Mouse (Mus musculus) layer of hippocampus, adult 11-12 months (tissue): ENCODE measurements around the gene Pcdh9.

Source experiments
- DNase-seq: peaks from one replicate; pipeline ENCODE4 v3.0.0; 2022; ENCODE audit warnings: low spot score

The Pcdh9 gene

DNA sequence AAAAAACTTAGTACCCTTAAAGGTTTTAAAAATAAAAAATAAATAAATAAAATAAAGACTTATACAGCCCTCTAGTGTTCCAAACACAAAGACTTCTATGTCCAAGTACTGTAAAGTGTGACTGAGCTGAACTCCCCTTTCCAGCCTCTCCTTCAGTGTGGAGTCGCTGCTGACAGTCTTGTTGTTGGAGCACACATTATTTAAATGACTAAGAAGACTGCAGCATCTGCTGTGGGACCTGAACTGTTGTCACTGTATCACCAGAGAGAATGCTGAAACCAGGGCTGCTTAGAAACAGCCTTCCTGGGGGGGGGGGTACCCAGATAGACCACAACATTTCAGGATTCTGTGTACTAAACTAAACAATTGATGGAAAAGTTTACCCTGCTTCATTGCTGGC is 509.7 kb downstream of the Pcdh9 start:
- DNase-seq = no peak

- DNase-seq = no peak
Observed at GRCm38 (mm10) chr14:93376159-93376558, 514.3 kb downstream of the Pcdh9 start.

GRCm38 (mm10) chr14:93374181-93374580 is 516.3 kb downstream of the Pcdh9 start:
- no peak for DNase-seq

DNA sequence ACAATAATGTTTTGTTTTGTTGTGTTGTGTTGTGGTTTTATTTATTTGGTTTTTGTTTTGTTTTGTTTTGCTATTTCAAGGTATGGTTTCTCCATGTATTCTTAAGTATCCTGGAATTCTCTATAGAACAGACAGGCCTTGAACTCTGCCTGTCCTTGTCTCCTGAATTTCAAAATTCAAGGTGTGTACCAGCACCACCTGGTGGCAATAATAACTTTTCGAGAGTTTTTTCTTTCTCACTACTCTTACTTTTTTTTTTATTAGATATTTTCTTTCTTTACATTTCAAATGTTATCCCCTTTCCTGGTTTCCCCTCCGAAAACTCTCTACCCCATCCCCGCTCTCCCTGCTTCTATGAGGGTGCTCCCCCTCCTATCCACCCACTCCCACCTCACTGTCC is 536.3 kb downstream of the Pcdh9 start:
- DNase-seq = no peak

GRCm38 (mm10) chr14:93350906-93351305 is 539.6 kb downstream of the Pcdh9 start:
- DNase-seq = peak; percentile 65

DNA sequence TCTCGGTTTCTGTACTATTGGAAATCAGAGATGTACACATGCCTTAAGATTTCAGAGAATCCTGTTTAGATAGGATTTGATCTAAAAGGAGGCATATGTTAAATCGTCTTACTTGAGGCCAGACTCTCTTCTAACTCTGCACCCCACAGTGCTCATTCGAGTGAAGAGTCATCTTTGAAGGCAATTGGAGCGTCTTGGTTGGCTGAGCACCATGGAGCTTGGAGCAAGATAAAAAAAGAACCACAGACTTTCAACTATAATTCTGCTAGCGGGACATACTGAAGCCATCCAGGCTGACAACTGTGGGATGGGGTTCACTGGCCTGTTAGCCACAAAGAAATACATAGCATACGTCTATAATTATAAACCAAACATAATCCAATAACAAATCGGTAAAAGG is 541.3 kb downstream of the Pcdh9 start:
- DNase-seq = no peak

GRCm38 (mm10) chr14:93347031-93347430 is 543.4 kb downstream of the Pcdh9 start:
- DNase-seq = no peak

GRCm38 (mm10) chr14:93342781-93343180 is 547.7 kb downstream of the Pcdh9 start:
- DNase-seq = no peak

DNA sequence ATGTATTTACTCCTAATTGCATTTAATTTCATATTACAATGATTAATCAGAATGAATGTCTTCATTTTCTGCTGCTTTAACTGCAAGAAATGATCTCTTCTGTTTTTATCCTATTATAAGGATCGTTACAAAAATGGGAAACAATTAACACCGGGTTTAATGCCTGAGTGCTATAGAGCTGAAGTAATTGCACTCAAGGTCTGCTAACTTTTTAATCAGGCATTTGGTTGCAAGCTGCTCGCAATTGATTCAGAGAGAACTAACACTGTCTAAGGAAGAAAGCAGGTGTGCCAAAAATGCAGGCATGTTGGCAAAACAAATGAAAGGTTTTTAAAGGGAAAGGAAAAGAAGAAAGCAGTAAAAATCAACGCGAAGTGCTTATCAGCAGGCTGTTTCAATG is 549.1 kb downstream of the Pcdh9 start:
- no peak for DNase-seq

DNA sequence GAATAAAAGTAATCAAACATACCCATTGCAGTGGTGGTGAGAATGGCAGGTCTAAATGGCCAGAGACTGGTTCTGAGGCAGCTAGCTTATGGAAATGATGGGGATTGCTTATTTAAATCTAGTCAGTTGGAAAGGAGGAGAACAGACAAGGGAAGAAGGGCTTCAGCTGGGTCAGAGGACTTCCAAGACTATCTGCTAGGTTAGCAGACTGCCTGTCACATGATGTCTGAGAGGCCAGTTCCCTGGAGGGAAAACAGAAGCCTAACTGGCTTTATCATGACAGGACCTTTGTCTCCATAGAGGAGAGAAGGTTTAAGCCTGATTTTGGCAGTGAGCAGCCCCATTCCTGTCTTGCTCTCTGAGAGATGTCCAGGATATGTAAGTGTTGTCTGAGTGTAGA is 561.2 kb downstream of the Pcdh9 start:
- DNase-seq = no peak

DNA sequence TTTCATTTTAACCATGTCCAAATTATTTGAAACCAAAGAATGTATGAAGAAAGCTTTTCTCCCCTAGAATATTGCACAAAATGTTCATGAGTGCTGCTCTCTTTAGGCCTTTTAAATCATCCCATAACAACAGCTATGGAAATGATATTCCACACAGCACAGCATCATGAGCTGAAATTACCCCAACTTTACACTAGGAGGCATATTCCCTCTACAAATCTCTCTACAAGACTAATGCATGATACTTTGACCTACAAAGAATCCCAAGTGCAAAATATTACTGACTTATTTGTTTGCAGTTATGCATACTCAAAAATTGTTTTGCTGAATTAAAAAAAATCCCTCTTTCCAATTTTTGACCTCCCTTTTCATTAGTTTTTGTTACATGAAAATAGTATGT is 573.1 kb downstream of the Pcdh9 start:
- DNase-seq = no peak

- DNase-seq = no peak
Observed at GRCm38 (mm10) chr14:93288361-93288760, 602.1 kb downstream of the Pcdh9 start.

DNA sequence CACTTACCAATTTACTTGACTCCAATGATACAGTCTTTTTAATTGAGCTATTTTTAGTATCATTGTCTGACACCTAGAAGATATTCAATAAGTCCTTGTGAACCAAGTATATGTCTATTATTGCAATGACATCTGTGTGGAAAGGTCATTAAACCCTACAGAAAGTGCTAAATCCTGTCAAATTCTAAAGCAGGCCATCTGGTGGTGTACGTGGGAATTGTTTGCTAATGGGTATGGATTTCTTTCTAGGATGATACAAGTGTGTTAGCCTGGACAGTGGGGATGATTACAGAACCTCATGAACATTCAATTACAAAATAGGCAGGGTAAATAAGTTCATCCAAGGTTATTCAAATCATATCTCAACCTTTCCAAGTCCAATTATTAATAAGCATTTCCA is 602.8 kb downstream of the Pcdh9 start:
- no peak for DNase-seq

GRCm38 (mm10) chr14:93285136-93285535 is 605.3 kb downstream of the Pcdh9 start:
- DNase-seq = no peak

DNA sequence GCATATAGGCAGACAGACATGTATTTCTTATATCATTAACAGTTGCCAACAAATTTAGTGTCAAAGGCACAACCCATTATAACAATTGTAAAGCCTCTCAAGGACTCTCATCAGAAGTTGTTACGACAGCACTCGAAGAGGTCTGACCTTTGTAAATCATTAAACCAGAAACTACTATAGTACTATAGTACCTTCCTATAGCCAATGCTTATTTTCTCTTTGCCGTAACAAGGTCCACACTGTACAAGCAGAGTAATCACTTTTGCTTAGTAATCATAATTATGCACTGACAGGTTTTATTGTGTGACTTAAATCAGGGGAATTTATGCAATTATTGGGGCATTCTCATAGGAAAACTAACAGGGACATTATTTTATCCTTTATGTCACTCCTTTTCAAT is 606.5 kb downstream of the Pcdh9 start:
- DNase-seq = no peak

DNA sequence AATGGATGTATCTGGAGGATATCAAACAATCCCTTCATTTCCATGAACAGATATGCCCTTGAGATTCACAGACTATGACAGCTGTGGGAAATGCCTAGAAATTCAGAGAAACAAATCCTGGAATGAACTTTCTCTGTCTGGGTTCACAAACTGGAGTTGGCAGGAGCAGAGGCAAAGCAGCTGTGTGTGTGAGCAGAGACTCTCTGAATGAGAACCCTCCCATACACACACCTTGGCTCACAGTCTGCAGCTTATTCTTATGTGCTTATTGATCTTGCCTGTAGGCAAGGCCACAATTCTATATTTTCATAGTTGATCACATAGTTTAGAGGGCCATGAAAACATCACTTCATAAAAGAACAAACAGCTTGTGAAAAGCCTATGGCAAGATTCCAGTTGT is 614.8 kb downstream of the Pcdh9 start:
- no peak for DNase-seq

DNA sequence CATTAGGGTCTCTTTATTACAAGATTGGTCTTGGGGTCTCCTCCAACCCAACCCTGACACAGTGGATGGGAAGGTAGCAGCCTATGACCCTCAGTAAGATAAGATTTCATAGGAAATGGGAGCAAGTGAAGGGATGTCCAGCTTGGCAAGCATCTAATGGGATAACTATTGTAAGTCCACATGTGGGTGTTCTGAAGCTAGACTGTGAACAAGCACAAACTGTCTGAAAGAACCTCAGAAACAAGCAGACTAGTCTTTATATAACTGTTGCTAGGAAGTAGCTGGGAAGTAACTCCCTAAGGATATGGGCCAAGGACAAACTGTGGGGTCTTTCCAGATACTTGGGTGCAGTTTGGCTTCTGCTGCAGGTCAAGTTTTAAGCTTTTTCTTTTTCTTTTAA is 615.7 kb downstream of the Pcdh9 start:
- DNase-seq = no peak

- DNase-seq = no peak
Observed at GRCm38 (mm10) chr14:93253411-93253810, 637.1 kb downstream of the Pcdh9 start.

DNA sequence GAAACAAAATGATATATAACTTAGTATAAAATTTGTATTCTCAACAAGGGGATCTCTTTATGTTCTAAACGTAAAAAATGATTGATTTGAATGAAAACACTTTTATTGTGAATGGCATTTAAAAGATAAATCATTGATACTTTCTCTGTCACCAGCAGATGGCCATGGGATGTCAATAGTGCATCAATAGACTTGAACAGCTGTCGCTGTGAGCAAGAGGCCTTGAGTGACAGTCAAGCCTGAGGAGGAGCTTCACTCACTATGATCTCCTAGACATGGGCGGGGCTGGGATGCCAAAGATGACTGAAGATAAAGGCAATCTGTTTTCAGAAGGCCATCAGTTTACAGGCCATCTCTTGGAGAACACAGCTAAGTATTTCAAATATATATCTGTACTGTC is 650.2 kb downstream of the Pcdh9 start:
- DNase-seq = no peak

- no peak for DNase-seq
Observed at GRCm38 (mm10) chr14:93234333-93234732, 656.1 kb downstream of the Pcdh9 start.

DNA sequence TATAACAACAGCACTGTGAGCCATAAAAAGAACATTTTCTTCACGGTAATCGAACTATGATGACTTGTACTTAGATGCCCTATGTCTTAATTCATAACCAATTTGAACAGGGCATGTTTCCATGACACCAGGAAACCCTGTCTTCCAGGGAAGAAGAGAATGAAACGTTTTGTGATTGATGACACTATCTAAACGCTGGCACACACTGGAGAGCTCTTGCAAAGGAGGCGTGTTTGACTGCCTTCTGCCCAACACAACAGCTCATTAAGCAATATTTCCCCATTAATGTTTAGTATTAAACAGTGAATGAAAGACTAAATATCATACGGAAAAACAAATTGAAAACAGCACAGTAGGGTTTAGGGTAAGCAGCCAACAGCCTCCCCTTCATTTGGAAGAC is 656.9 kb downstream of the Pcdh9 start:
- DNase-seq = no peak

DNA sequence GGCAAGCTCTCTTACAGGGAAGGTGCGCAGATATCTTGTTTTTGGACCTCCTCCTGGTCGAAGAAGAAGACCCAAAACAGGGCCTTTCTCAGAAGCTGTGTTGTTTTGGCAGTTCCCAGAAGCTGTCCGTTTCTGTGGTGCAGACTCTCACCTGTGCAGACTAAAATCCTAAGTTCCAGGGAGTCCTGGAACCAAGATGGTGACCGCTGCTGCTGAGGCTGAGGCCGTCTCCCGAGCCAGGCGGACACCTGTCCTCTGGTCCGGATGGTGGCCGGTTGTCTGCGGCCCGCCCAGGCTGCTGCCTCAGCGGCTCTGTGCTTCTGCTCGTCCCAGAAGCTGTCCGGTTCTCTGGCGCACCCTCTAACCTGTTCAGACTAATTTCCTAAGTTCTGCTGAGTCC is 675.6 kb downstream of the Pcdh9 start:
- peak; percentile 83 for DNase-seq

DNA sequence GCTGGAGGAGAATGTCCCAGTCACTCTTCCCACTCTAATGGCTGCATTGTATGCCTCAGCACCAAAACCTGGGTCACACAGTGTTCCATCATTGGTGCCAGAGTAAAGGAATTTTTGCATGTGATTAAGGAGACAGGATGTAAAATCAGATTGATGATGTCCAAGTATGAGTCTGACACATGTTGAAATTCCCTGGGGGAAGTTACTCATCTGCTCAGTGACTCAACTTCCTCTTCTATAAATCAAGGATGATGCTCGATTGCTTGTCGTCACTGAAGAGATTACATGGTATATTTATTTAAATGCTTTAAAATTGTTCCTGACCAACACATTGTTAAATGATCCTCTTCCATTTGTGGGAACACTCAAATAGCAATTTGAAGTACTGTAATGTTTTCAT is 690.7 kb downstream of the Pcdh9 start:
- DNase-seq = no peak

- peak; percentile 17 for DNase-seq
Observed at GRCm38 (mm10) chr14:93182606-93183491, 707.6 kb downstream of the Pcdh9 start.
